Mouse (Mus musculus) limb, embryonic 10.5 days (tissue): ENCODE results near the gene Skp2. TPM values are rescaled to one million over a fixed set of nuclear protein-coding genes. Genes with fewer than 3 reads are reported as not detected.

Experiments
- DNase-seq: peaks from one replicate; pipeline ENCODE4 v3.0.0-alpha.2; 2017; ENCODE audit warnings: low spot score
- H3K27ac ChIP-seq: fragments of 300-500 bp; sonication (generic); 2 replicates; pipeline ENCODE4 v1.5.1; 2016; ENCODE audit warnings: mild to moderate bottlenecking
- H3K27me3 ChIP-seq: fragments of 300-500 bp; sonication (generic); 2 replicates; pipeline ENCODE4 v1.6.1; 2016; ENCODE audit warnings: low read depth, mild to moderate bottlenecking; ENCODE audit not compliant: poor library complexity, severe bottlenecking
- H3K36me3 ChIP-seq: fragments of 300-500 bp; sonication (generic); 2 replicates; pipeline ENCODE4 v1.6.1; 2016; ENCODE audit warnings: mild to moderate bottlenecking, moderate library complexity
- H3K4me1 ChIP-seq: fragments of 300-500 bp; sonication (generic); 2 replicates; pipeline ENCODE4 v1.6.1; 2016
- H3K4me3 ChIP-seq: fragments of 300-500 bp; sonication (generic); 2 replicates; pipeline ENCODE4 v1.5.1; 2016; ENCODE audit warnings: mild to moderate bottlenecking, moderate library complexity
- H3K9me3 ChIP-seq: fragments of 300-500 bp; sonication (generic); replicated peaks from 2 replicates; pipeline ENCODE4 v1.6.1; 2016; ENCODE audit warnings: mild to moderate bottlenecking
- WGBS: fragments of 180-500 bp; shearing (Covaris S2); methylation state at CpG from one replicate; pipeline ENCODE4 v1.1.7; 2016; 5-methylcytosine and 5-hydroxymethylcytosine counted together
- polyA plus RNA-seq: library from polyadenylated mRNA; unstranded; fragments of >200 nt; fragmentation: Nextera tagmentation; extraction: Ambion mirVana; gene quantifications from 2 replicates; pipeline ENCODE4 v1.2.1, GENCODE M21; 2016

The Skp2 gene
- polyA plus RNA-seq, 1 experiment from 2014 or later = 138 TPM

GRCm38 (mm10) chr15:9081294-9081693 is 73.9 kb downstream of the Skp2 start:
- whole genome bisulfite sequencing = 85% methylated on average over 3 of the region's 3 CpGs
- Histone ChIP-seq H3K9me3 (no peaks in the 10 kb centered on the region), H3K27ac (no peak overlapping the region), H3K4me3 (no peak overlapping the region), H3K4me1 (peaks cover 10% of the 10 kb centered on the region), H3K27me3 (no peaks in the 10 kb centered on the region), H3K36me3 (peaks cover 26% of the 10 kb centered on the region)
- no peak for DNase-seq

GRCm38 (mm10) chr15:9080206-9080605 is 75.0 kb downstream of the Skp2 start:
- Histone ChIP-seq H3K27ac (no peak overlapping the region), H3K4me3 (no peak overlapping the region), H3K27me3 (no peaks in the 10 kb centered on the region), H3K36me3 (peaks cover 17% of the 10 kb centered on the region), H3K9me3 (no peaks in the 10 kb centered on the region), H3K4me1 (peaks cover 14% of the 10 kb centered on the region)
- no peak for DNase-seq
- 75% methylated on average over 4 of the region's 4 CpGs for WGBS

- 76% methylated on average over 5 of the region's 5 CpGs for WGBS
- no peak for DNase-seq
- Histone ChIP-seq H3K9me3 (no peaks in the 10 kb centered on the region), H3K4me1 (peaks cover 18% of the 10 kb centered on the region), H3K36me3 (peaks cover 11% of the 10 kb centered on the region), H3K27me3 (no peaks in the 10 kb centered on the region), H3K4me3 (no peak overlapping the region), H3K27ac (no peak overlapping the region)
Measured at GRCm38 (mm10) chr15:9079626-9080025, 75.6 kb downstream of the Skp2 start.

- Histone ChIP-seq H3K4me1 (peaks cover 26% of the 10 kb centered on the region), H3K36me3 (0 out of 2 replicates have a peak, but pooled peaks cover 5% of the 10 kb centered on the region), H3K9me3 (no peaks in the 10 kb centered on the region), H3K27me3 (no peaks in the 10 kb centered on the region), H3K4me3 (no peak overlapping the region), H3K27ac (peak overlapping the region; percentile 14; the same call in 1 of the 2 replicates)
- 83% methylated on average over 12 of the region's 12 CpGs for WGBS
- no peak for DNase-seq
Measured at GRCm38 (mm10) chr15:9078481-9079300, 76.5 kb downstream of the Skp2 start.

- WGBS = 74% methylated on average over 14 of the region's 14 CpGs
- H3K4me1 ChIP-seq = peaks cover 42% of the 10 kb centered on the region
- H3K27ac ChIP-seq = no peak overlapping the region; the same call in 1 of the 2 replicates
- H3K4me3 ChIP-seq = no peak overlapping the region
- H3K27me3 ChIP-seq = no peaks in the 10 kb centered on the region
- H3K36me3 ChIP-seq = 0 out of 2 replicates have a peak, but pooled peaks cover 5% of the 10 kb centered on the region
- H3K9me3 ChIP-seq = no peaks in the 10 kb centered on the region
- DNase-seq = no peak
Measured at GRCm38 (mm10) chr15:9075608-9076200, 79.5 kb downstream of the Skp2 start.

- WGBS = 19% methylated on average over 4 of the region's 4 CpGs
- Histone ChIP-seq H3K4me1 (peaks cover 50% of the 10 kb centered on the region), H3K27me3 (no peaks in the 10 kb centered on the region), H3K9me3 (no peaks in the 10 kb centered on the region), H3K4me3 (no peak overlapping the region), H3K27ac (no peak overlapping the region), H3K36me3 (0 out of 2 replicates have a peak, but pooled peaks cover 5% of the 10 kb centered on the region)
- DNase-seq = no peak
Measured at GRCm38 (mm10) chr15:9074671-9075070, 80.6 kb downstream of the Skp2 start.

GRCm38 (mm10) chr15:9074139-9074538 is 81.1 kb downstream of the Skp2 start:
- H3K4me1 ChIP-seq = peaks cover 48% of the 10 kb centered on the region

GRCm38 (mm10) chr15:9073684-9074083 is 81.5 kb downstream of the Skp2 start:
- H3K27me3 ChIP-seq = no peaks in the 10 kb centered on the region
- 79% methylated on average over 5 of the region's 5 CpGs for WGBS
- H3K9me3 ChIP-seq = no peaks in the 10 kb centered on the region
- H3K4me3 ChIP-seq = 0 out of 2 replicates have a peak overlapping the region, but pooled peaks have one; percentile 92
- no peak for DNase-seq
- H3K4me1 ChIP-seq = peaks cover 43% of the 10 kb centered on the region
- no peak overlapping the region for H3K27ac ChIP-seq
- H3K36me3 ChIP-seq = 0 out of 2 replicates have a peak, but pooled peaks cover 5% of the 10 kb centered on the region

More at GRCm38 (mm10) chr15:9074139-9074538, 81.1 kb downstream of the Skp2 start:
- Histone ChIP-seq H3K36me3 (0 out of 2 replicates have a peak, but pooled peaks cover 5% of the 10 kb centered on the region), H3K27ac (no peak overlapping the region), H3K9me3 (no peaks in the 10 kb centered on the region), H3K27me3 (no peaks in the 10 kb centered on the region), H3K4me3 (no peak overlapping the region)
- 20% methylated on average over 2 of the region's 2 CpGs for WGBS
- DNase-seq = no peak

GRCm38 (mm10) chr15:9073067-9073608 is 82.1 kb downstream of the Skp2 start:
- Histone ChIP-seq H3K9me3 (no peaks in the 10 kb centered on the region), H3K36me3 (0 out of 2 replicates have a peak, but pooled peaks cover 5% of the 10 kb centered on the region), H3K27me3 (no peaks in the 10 kb centered on the region), H3K27ac (no peak overlapping the region), H3K4me3 (peak overlapping the region; percentile 92), H3K4me1 (peaks cover 41% of the 10 kb centered on the region)
- no peak for DNase-seq
- WGBS = 49% methylated on average over 12 of the region's 12 CpGs

- Histone ChIP-seq H3K4me3 (peak overlapping the region; percentile 92), H3K27me3 (no peaks in the 10 kb centered on the region), H3K27ac (no peak overlapping the region), H3K4me1 (peaks cover 41% of the 10 kb centered on the region), H3K9me3 (no peaks in the 10 kb centered on the region), H3K36me3 (0 out of 2 replicates have a peak, but pooled peaks cover 5% of the 10 kb centered on the region)
- 44% methylated on average over 5 of the region's 5 CpGs for WGBS
- no peak for DNase-seq
Measured at GRCm38 (mm10) chr15:9072630-9073029, 82.6 kb downstream of the Skp2 start.

- Histone ChIP-seq H3K9me3 (no peaks in the 10 kb centered on the region), H3K4me1 (peaks cover 41% of the 10 kb centered on the region), H3K27ac (peak overlapping the region; percentile 98), H3K36me3 (0 out of 2 replicates have a peak, but pooled peaks cover 5% of the 10 kb centered on the region), H3K27me3 (no peaks in the 10 kb centered on the region), H3K4me3 (peak overlapping the region; percentile 92)
- under 1% methylated on average over 63 of the region's 66 CpGs for WGBS
- peak; percentile 76 for DNase-seq
Measured at GRCm38 (mm10) chr15:9071556-9072544, 83.4 kb downstream of the Skp2 start.
